Mouse (Mus musculus) MEL-GATA-1-ER (cell line): ENCODE measurements around the gene Ubtf.

Source experiments
- DNase-seq: peaks from one replicate; pipeline ENCODE4 v3.0.0-alpha.2; 2012; ENCODE audit warnings: low read depth; ENCODE audit errors: extremely low read depth

The Ubtf gene

DNA sequence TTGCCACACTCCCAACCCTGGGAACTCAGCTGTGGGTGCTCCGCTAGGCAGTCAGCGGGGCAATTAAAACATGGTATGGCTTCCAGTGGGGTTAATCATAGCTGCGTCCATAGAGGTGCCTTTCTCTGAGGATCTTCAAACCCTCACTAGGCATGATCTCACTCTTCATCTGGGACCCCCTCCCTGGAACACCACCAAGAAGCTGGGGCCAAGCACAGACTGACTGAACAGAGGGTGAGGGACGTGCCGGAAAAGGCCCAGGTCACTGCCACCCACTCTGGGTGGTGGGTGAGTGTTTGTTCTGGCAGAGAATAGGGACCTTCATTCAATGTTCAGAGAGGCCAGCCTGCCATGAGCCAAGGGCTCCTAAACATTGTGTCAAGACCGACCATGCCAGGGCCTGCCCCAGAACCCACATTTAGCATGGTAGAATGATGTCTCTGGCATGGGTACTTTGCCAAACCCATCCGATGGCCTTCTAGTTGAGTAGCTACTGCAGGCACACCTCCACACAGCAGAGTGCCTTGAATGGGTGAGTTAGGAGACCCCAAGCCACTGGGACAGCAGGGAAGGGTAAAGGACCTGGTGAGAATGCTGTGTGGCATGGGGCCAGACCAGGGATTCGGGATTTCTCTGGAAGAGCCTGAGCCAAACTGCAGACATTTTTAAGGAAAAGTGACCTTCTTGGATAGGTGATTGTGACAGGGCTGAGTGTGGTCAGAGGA, 52.7 kb downstream of the Ubtf start:
- no peak for DNase-seq

DNA sequence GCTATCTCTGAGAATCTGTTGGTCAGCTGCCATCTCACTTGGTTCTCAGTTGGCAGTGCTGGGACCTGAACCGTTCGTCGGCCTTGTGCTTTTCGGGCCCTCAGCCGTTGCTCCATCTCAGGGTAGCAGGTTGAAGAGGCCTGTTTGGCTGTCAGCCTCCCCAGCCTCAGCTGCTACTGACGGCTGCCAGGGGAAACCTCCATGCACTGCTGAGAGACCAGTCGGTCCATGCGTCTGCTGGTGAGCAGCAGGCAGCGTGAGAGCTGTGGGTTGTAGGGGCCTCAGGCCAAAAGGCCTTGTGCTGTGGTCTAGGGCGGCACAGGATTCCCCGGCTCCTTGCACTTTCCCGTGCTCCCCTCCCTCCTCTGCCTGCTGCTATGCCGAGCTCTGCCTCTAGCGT, 53.7 kb downstream of the Ubtf start:
- DNase-seq, result no peak

DNA sequence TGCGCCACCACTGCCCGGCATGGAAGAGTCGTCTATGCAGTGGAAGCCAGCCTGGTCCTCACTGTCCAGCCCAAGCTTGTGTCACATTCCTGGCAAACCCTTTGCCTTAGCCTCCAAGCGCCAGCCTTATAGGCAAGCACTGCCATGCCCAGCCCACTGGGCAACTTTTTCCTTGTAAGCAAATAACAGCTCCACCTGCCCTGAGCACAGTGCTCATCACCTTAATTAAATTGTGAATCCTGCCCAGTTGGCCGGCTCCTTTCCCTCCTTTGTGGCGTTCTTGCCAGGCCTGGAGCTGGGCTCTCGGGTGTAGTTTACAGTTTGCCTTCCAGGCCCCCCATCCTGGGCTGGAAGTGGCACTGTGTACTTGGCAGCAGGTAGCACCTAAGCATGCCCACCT, 56.3 kb downstream of the Ubtf start:
- DNase-seq, result no peak

DNA sequence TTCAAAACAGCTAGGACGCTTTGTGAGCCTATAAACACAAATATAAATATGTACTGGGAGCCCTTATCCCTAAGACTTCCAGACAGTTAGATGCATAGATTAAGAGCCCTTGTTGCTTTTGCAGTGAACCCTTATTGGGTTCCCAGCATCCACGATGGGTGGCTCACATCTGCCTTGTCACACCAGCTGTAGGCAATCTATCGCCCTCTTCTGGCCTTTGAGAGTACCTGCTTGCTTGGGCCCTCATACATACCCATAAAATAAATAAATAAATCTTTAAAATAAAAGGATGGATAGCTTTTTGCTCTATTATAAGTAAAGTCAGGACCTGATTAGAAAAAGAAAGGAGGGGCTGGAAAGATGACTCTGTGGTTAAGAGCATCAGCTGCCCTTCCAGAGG, 61.0 kb downstream of the Ubtf start:
- no peak for DNase-seq

DNA sequence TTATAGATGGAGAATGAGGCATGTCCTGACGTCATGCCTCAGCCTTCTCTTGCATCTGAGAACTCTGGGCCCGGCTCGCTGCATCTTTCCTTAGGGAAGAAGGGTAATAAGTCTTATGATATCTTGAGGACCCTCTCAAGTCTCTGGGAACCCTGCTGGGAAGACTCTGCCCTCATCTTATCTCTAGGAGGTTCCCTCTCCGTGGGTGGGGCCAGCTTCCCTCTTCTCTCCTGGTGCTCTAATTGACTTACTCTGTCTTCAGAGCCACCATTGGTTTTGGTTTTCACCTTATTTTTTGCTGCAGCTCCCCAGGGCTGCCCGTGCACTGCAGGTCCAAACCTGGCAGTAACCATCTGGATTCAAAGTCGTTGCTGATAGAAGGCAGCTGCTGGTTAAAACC, 61.4 kb downstream of the Ubtf start:
- no peak for DNase-seq

DNA sequence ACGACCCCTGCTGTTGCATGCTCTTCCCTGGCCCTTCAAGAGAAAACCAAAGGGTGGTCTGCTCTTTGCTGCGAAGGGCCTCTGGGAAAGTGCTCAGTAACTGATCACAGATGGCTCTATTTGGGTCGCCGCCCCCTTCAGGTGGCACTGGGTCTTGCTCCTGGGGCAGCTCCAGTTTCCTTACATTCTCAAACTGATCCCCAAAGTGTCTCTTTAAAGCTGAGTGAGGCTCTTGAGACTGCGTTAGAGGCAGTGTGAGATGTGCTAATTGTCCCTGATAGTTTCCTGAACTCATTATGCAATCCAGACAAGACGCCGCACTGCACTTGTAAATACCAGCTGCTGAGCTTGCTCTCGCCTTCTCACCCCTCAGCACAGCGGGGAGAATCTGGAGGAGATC, 62.0 kb downstream of the Ubtf start:
- DNase-seq, result no peak
